Mouse (Mus musculus) ES-E14 (cell line): ENCODE results near the gene Nol4l. TPM values are rescaled to one million over a fixed set of nuclear protein-coding genes. Genes with fewer than 3 reads are reported as not detected.

Source experiments
- DNase-seq: peaks from one replicate; pipeline ENCODE4 v3.0.0-alpha.2; 2013; ENCODE audit warnings: low read depth, low spot score
- H3K27ac ChIP-seq: 2 replicates; pipeline ENCODE4 v1.5.1; 2012; ENCODE audit warnings: low read depth, mild to moderate bottlenecking, low read length, moderate library complexity, mixed read lengths; ENCODE audit not compliant: poor library complexity, insufficient read depth, severe bottlenecking
- H3K36me3 ChIP-seq: 2 replicates; pipeline ENCODE4 v1.6.1; 2012; ENCODE audit warnings: mild to moderate bottlenecking, low read length, moderate library complexity, mixed read lengths; ENCODE audit not compliant: control insufficient read depth, poor library complexity, insufficient read depth, severe bottlenecking
- H3K4me1 ChIP-seq, 2 experiments: fragments of 150-350 bp in 1 of 2; sonication (generic) in 1 of 2; 2 replicates each; pipeline ENCODE4 v1.6.1; 2012; ENCODE audit warnings: low read length in 2 of 2, mild to moderate bottlenecking in 1 of 2, mixed read lengths in 1 of 2; ENCODE audit not compliant: control insufficient read depth in 2 of 2, insufficient read depth in 2 of 2, poor library complexity in 1 of 2
- H3K4me3 ChIP-seq, 2 experiments: fragments of 150-350 bp in 1 of 2; sonication (generic) in 1 of 2; 2 replicates each; pipeline ENCODE4 v1.5.1; 2012; ENCODE audit warnings: low read length in 2 of 2, low read depth in 1 of 2, mild to moderate bottlenecking in 1 of 2, mixed read lengths in 1 of 2; ENCODE audit not compliant: insufficient read depth in 1 of 2, poor library complexity in 1 of 2, severe bottlenecking in 1 of 2
- H3K9ac ChIP-seq: 2 replicates; pipeline ENCODE4 v1.6.1; 2012; ENCODE audit warnings: low read depth, mild to moderate bottlenecking, low read length, mixed read lengths; ENCODE audit not compliant: poor library complexity, insufficient read depth, severe bottlenecking
- H3K9me3 ChIP-seq: fragments of 150-350 bp; sonication (generic); 2 replicates; pipeline ENCODE4 v1.6.1; 2012; ENCODE audit warnings: low read depth, mild to moderate bottlenecking, low read length; ENCODE audit not compliant: control insufficient read depth, insufficient read depth
- CHD2 ChIP-seq: IDR thresholded peaks from 2 replicates; pipeline ENCODE4 v1.6.1; 2014; ENCODE audit warnings: mild to moderate bottlenecking, low read depth, low read length, inconsistent platforms
- HCFC1 ChIP-seq: IDR thresholded peaks from 2 replicates; pipeline ENCODE4 v1.6.1; 2012; ENCODE audit warnings: low read length, inconsistent platforms, borderline replicate concordance; ENCODE audit not compliant: insufficient read depth
- MAFK ChIP-seq: IDR thresholded peaks from 2 replicates; pipeline ENCODE4 v1.6.1; 2014; ENCODE audit warnings: mild to moderate bottlenecking, low read depth, low read length, inconsistent platforms; ENCODE audit not compliant: insufficient read depth
- ZC3H11A ChIP-seq: IDR thresholded peaks from 2 replicates; pipeline ENCODE4 v1.6.1; 2012; ENCODE audit warnings: low read depth, mild to moderate bottlenecking, inconsistent platforms, low read length, borderline replicate concordance
- ZNF384 ChIP-seq: IDR thresholded peaks from 2 replicates; pipeline ENCODE4 v1.6.1; 2012; ENCODE audit warnings: low read depth, low read length, inconsistent platforms
- in situ Hi-C, 2 experiments: fragments of 600-800 bp; cut with MboI; formaldehyde crosslinking; loops; one replicate each; pipeline ENCODE4 v1.15.1; 2025; ENCODE audit warnings: low sequenced_read_pairs in 2 of 2, inconsistent platforms in 1 of 2; ENCODE audit not compliant: unreplicated experiment in 2 of 2
- total RNA-seq: library from RNA; depleted of rRNA; stranded (reverse); fragments of 300-350 nt; gene quantifications from 2 replicates; pipeline ENCODE4 v1.2.3, GENCODE M21; 2012

The Nol4l gene
- total RNA-seq, 1 experiment = 3.8 TPM

DNA sequence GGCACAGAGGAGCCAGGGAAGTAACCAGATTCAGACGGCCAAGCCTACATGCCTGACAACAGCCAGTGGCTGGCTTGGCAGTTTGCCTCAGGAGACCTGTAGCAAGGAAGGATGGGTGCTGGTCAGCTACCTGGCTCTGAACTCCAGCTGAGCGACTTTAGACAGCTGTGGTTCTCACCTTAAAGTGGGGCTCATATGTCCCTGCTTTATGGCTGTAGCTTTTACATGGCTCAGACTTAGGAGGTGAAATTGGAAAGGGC is 48.0 kb downstream of the Nol4l start:
- no peaks in the 10 kb centered on the region for H3K36me3 ChIP-seq
- no peak overlapping the region for H3K27ac ChIP-seq
- TF ChIP-seq ZC3H11A (no peak), CHD2 (no peak), MAFK (no peak), HCFC1 (no peak), ZNF384 (no peak)
- no peak overlapping the region for H3K4me3 ChIP-seq
- H3K9ac ChIP-seq = no peak overlapping the region
- DNase-seq = no peak
- in situ Hi-C loops = loop anchor here (10.0 to 25.0 kb wide), 2 partner anchors 103 to 106 kb away; no protein-coding TSS in a partner anchor
- H3K4me1 ChIP-seq = peaks cover 0 to 4% of the 10 kb centered on the region in 2 experiments; a peak in 2 of 4 replicates
- H3K9me3 ChIP-seq = no peaks in the 10 kb centered on the region

DNA sequence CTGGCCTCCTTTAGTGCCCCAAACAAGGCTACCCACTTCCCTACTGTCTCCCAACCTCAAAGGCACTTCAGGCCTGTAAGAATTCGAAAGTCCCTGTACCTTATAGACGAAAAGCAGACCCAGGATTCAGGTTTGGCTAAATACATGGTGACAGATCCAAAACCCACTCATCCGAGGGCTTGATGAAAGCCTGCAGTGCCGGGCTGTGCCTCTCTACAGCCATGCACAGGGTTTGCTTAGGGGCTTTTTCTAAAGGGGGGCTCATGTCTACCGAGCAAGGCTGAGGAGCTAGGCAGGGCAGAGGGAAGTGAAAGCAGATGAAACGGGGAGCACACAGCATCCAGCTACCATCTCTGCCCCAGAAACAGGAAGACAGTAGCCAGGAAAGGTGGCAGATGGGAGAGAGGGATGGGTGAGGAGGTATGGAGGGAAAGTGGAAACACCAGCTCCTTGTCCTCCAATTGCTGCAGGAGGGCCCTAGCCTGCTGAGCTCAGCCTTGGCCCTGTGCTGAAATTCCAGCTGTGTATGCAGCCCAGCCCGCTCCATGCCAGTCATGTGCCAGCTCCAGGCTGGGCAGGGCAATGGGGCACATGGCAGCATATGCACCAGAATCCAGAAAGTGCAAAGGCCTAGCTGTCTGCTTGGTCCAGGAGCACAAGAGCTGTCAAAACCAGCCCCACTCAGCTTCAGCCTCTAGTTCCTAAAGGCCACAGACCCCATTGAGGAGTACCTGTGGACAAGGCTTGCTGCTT is 48.5 kb downstream of the Nol4l start:
- no peaks in the 10 kb centered on the region for H3K9me3 ChIP-seq
- in situ Hi-C loops = loop anchor here (10.0 to 25.0 kb wide), 2 partner anchors 104 to 106 kb away; no protein-coding TSS in a partner anchor
- no peak overlapping the region for H3K9ac ChIP-seq
- H3K27ac ChIP-seq = no peak overlapping the region
- TF ChIP-seq MAFK = no peak
- no peak for TF ChIP-seq CHD2
- no peak for TF ChIP-seq ZNF384
- TF ChIP-seq HCFC1 = no peak
- TF ChIP-seq ZC3H11A = no peak
- H3K4me3 ChIP-seq = no peak overlapping the region
- H3K36me3 ChIP-seq = no peaks in the 10 kb centered on the region
- DNase-seq = no peak
- peaks cover 0 to 4% of the 10 kb centered on the region in 2 experiments; a peak in 2 of 4 replicates for H3K4me1 ChIP-seq

DNA sequence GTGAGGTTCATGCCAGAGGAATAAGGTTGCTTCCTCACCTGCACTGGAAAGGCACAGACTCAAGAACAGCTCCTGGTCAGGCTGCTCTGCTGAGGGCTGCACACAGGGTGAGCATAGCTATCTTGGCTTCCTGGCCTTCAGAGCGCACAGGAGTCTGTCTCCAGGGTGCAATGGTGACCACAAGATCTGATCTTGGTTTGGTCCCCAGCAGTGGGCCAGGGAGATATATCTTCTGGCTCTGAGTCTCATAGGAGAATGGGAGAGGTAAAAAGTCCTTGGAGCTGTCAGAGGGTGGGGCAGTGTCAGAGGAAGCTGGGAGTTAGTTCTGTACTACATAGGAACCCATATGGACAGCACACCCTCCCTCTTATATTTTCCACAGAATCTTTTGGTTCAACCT is 50.3 kb downstream of the Nol4l start:
- H3K4me3 ChIP-seq = no peak overlapping the region
- H3K27ac ChIP-seq = no peak overlapping the region
- H3K4me1 ChIP-seq = peaks cover 0 to 11% of the 10 kb centered on the region in 2 experiments; a peak in 2 of 4 replicates
- in situ Hi-C loops = loop anchor here in 1 of 2 experiments (25.0 kb wide), 1 partner anchor 108 kb away; no protein-coding TSS in a partner anchor
- no peaks in the 10 kb centered on the region for H3K36me3 ChIP-seq
- DNase-seq = no peak
- TF ChIP-seq ZNF384 = no peak
- TF ChIP-seq MAFK = no peak
- no peak for TF ChIP-seq ZC3H11A
- no peak for TF ChIP-seq CHD2
- TF ChIP-seq HCFC1 = no peak
- no peak overlapping the region for H3K9ac ChIP-seq
- no peaks in the 10 kb centered on the region for H3K9me3 ChIP-seq

DNA sequence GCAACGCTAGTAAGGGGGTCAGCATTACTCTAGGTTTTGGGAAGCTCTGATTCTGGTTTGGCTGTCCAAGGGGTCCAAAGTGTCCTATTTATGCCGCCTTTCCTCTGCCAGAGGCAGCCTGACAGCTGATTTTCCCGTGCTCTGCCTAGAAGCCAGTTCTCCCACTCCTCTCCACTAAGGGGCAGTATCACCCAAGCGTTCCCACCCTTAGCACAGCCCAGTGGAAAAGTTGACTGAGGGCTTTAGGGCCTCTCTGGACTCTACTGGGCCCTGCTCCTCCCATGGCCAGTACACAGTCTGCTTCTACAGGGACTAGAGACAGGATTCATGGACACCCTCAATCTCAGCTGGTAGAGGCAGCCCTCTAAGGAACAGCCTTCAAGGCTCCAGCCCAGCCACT is 51.2 kb downstream of the Nol4l start:
- TF ChIP-seq ZNF384 (no peak), ZC3H11A (peak; percentile 83; the same call in 1 of the 2 replicates)
- peak; percentile 44 for DNase-seq
- no peaks in the 10 kb centered on the region for H3K9me3 ChIP-seq
- peaks cover 0 to 8% of the 10 kb centered on the region in 2 experiments; a peak in 2 of 4 replicates for H3K4me1 ChIP-seq
- no peak overlapping the region for H3K9ac ChIP-seq
- no peak overlapping the region for H3K4me3 ChIP-seq
- no peak overlapping the region for H3K27ac ChIP-seq
- in situ Hi-C loops = loop anchor here in 1 of 2 experiments (25.0 kb wide), 1 partner anchor 109 kb away; no protein-coding TSS in a partner anchor
- no peaks in the 10 kb centered on the region for H3K36me3 ChIP-seq
